Mouse (Mus musculus) adipose tissue, adult 10 weeks (tissue): ENCODE measurements around the gene Bmp15. TPM values are rescaled to one million over a fixed set of nuclear protein-coding genes. Genes with fewer than 3 reads are reported as not detected.

Experiments used
- polyA plus RNA-seq: library from polyadenylated mRNA; stranded (reverse); fragments of 350-450 nt; fragmentation: Illumina TruSeq; extraction: RNeasy Lipid Tissue Mini Kit (QIAGEN cat#74804); gene quantifications from one replicate; pipeline ENCODE4 v1.2.3, GENCODE M21; 2014; ENCODE audit warnings: low read depth, low replicate concordance

The Bmp15 gene
- 0.62 TPM for polyA plus RNA-seq

GRCm38 (mm10) chrX:6320621-6321020, at the start of gene Bmp15:
Gene Bmp15, minus strand, starts transcription at chrX:6320721.

Other genes starting within 250 kb of the Bmp15 start
- gene AU022751, start 237.3 kb downstream of the Bmp15 start, polyA plus RNA-seq, result not detected
- gene Nudt10, start 147.7 kb downstream of the Bmp15 start, polyA plus RNA-seq, result 6.4 TPM
- gene Shroom4, start 79.1 kb upstream of the Bmp15 start, polyA plus RNA-seq, result 5.8 TPM